Mouse (Mus musculus): ENCODE measurements around the gene Pdzrn3.

GRCm38 (mm10) chr6:101280811-101281218 is 96.9 kb downstream of the Pdzrn3 start:
- TF ChIP-seq JUN (IDR thresholded peaks at IDR 0.05; ENCODE audit: insufficient read depth, low read depth, low read length) (no peak), USF1 (IDR thresholded peaks at IDR 0.05; ENCODE audit: low read depth, low read length) (no peak)
